Mouse (Mus musculus): Measurements from ENCODE around the gene Gak.
"Not testable (repeated sequence)": the region's sequence is repeated elsewhere in the genome, so short reads cannot be mapped to it uniquely, and the experiment has no call there.

Gak gene

GRCm38 (mm10) chr5:108655891-108656650, 26.5 kb upstream of the Gak start:
- no peak for DNase-seq (ENCODE audit: inconsistent age in 2 of 2, low spot score in 1 of 2)

GRCm38 (mm10) chr5:108655381-108655780, 25.8 kb upstream of the Gak start:
- no peak for DNase-seq (ENCODE audit: inconsistent age in 2 of 2, low spot score in 1 of 2)

GRCm38 (mm10) chr5:108654444-108654990, 25.0 kb upstream of the Gak start:
- no peak for DNase-seq (ENCODE audit: inconsistent age in 2 of 2, low spot score in 1 of 2)

- DNase-seq (ENCODE audit: inconsistent age in 2 of 2, low spot score in 1 of 2), result no peak
These were observed 23.8 kb upstream of the Gak start for GRCm38 (mm10) chr5:108653341-108653740.

DNA sequence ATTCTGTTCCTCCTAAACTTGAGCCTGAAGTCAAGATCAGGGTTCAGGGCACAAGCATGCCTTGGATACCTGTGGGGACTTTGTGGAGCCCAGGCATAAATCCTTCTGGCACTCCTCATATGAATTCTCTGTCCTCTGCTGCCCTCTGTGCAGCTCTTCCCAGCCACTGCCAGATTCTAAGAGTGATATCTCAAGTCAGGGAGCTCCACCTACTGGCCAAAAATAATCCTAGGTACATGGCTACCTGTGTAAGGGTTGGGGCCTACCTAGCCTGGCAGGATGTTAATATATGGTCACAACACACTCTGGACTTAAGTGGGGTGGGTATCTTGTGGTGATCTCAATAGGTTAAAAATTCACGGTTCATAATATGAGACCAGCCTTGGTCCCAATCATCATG, 22.3 kb upstream of the Gak start:
- peak; percentile 44 to 85 for DNase-seq (ENCODE audit: inconsistent age in 2 of 2, low spot score in 1 of 2)

DNA sequence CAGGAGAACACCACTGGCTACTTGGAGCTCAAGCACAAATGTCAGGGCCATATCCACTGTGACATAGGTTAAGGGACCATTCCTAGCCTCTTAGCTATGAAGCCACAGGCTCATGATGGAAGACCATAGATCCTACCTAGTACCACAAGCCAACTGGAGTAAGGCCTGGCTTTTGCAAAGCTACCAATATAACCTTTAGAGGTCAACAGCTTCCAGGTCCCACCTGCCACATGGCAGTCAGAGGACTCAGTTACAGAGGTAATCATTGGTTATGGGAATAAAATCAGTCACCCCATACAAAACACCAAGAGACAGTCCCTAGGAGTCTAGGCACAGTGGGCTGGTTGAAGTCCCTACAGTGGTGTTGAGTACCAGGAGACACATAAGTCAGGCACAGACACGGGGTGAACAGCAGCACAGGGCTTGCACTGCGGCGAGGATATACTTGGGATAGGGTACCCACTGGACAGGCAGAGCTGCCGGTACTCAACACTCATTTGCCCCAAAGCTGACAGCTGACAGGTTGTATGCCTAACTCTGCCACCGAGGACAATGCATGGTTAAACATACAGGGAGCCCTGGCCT, 21.7 kb upstream of the Gak start:
- no peak for DNase-seq (ENCODE audit: inconsistent age in 2 of 2, low spot score in 1 of 2)

DNA sequence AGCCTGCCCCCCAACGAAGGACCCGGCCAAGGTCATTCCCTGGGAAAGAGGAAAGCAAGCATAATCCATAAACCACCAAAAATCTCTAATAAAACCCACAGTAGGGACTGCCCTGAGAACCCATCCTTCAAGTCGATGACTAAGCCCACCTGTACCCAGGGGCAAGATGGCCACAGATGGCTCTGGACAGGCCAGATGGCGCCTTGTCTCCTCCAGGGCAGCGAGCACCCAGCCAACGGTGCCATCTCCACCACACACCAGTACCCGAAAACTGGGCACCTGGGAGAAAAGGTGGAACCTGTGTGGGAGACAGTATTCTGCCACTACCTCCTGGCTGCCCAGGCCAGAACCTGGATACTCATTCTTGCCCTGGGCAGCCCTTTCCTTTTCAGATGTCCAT, 20.8 kb upstream of the Gak start:
- no peak for DNase-seq (ENCODE audit: inconsistent age in 2 of 2, low spot score in 1 of 2)

DNA sequence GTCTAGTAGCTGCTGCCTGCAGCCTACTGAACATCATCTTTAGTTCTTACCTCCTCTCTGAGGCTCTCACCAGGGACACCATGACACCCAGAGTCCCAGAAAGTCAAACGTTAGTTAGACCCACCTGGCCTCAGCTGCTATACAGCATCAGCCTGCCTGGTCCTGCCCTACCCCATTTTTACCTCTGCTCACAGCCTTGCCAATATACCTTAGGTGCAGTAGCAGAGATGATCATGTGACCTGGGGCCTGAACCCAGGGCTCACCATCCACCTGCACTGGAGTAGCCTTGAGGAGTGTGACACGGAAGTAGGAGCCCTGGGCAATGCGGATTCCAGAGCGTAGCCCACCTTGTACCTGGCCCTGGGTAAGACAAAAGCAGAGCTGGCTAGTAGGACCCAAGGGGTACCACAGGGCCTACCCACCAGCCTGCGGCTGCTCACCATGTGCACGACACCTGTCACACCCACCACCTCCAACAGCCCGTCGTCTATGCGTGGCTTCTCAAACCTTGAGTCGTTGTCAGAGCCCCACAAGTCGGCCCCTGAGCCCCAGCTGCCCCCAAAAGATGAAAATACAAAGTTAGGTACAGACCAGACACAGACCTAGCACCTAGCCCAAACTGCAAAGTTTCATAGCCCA, 19.5 kb upstream of the Gak start:
- DNase-seq (ENCODE audit: inconsistent age in 2 of 2, low spot score in 1 of 2), result no peak

- DNase-seq (ENCODE audit: inconsistent age in 2 of 2, low spot score in 1 of 2), result no peak
These were observed 18.4 kb upstream of the Gak start for GRCm38 (mm10) chr5:108647820-108648465.

- DNase-seq (ENCODE audit: inconsistent age in 2 of 2, low spot score in 1 of 2), result no peak
These were observed 17.8 kb upstream of the Gak start for GRCm38 (mm10) chr5:108647311-108647710.

GRCm38 (mm10) chr5:108646343-108646660, 16.7 kb upstream of the Gak start:
- DNase-seq (ENCODE audit: inconsistent age in 2 of 2, low spot score in 1 of 2), result no peak

- DNase-seq (ENCODE audit: inconsistent age in 2 of 2, low spot score in 1 of 2), result no peak
These were observed 16.2 kb upstream of the Gak start for GRCm38 (mm10) chr5:108645651-108646342.

GRCm38 (mm10) chr5:108643674-108644073, 14.1 kb upstream of the Gak start:
- DNase-seq (ENCODE audit: inconsistent age in 2 of 2, low spot score in 1 of 2), result no peak

DNA sequence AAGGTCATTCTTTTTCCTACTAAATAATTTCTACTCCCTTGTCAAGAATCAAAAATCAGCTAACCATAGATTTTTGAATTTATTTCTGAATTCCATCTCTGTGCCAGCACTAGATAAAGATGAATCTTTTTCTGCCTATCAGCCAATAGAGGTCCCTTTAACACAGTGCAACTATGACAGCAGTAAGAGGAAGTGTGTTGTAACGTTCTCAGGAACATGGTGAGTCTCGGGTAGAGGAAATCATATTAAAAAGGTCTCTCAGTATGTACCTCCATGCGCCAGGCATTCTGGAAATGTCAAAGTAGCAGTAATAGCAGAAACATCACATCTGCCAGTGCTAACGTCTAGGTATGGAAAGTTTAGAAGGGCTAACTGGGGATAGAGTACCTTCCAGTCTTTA, 6.6 kb upstream of the Gak start:
- DNase-seq (ENCODE audit: inconsistent age in 2 of 2, low spot score in 1 of 2), result no peak

- DNase-seq (ENCODE audit: inconsistent age in 2 of 2, low spot score in 1 of 2), result not testable (repeated sequence)
These were observed 4.5 kb upstream of the Gak start for GRCm38 (mm10) chr5:108634088-108634487.

- no peak for DNase-seq (ENCODE audit: inconsistent age in 2 of 2, low spot score in 1 of 2)
These were observed 4.1 kb upstream of the Gak start for GRCm38 (mm10) chr5:108633676-108634075.

- no peak for DNase-seq (ENCODE audit: inconsistent age in 2 of 2, low spot score in 1 of 2)
These were observed 493 bp downstream of the Gak start for GRCm38 (mm10) chr5:108628891-108629633.

GRCm38 (mm10) chr5:108626050-108626660, 3.4 kb downstream of the Gak start:
- DNase-seq (ENCODE audit: inconsistent age in 2 of 2, low spot score in 1 of 2), result no peak

DNA sequence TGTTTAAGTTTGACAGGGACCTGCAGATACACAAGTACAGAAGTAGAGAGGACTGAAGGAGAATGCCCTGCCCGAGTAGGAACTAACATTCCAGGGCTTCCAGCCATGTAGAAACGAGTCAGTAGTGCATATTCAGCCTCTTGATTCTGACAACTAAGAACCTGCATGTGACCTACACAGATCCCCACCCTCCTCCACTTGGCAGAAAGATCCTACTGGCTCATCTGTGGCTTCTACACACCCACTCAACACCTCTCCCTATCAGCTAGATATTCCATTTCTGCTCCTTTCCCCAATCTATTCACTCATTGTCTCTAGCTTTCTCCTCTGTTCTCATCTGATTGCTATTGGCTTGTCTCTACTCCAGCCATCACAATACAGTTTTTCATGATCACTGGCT, 7.7 kb downstream of the Gak start:
- no peak for DNase-seq (ENCODE audit: inconsistent age in 2 of 2, low spot score in 1 of 2)

DNA sequence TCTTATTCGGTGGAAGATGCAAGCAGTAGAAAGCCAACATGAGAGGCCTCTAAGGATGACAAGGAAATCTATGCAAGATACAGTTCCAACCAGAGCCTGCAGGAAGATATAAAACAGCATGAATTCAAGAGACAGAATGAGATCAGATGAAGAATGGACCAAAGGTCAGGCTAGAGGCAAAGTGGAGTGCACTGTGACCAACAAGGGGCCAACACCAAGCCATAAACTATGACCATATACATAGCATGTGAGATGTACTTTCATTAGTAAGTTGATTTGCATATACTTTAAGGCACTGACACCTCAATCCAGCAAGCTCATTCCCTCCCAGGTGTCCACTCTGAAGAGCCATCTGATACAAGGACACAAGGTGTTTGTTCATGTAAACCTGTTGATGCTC, 19.1 kb downstream of the Gak start:
- DNase-seq (ENCODE audit: inconsistent age in 2 of 2, low spot score in 1 of 2), result no peak

Data from adrenal gland, adult (tissue).